Mouse (Mus musculus): ENCODE measurements around the gene Gramd1c.

Gramd1c gene

DNA sequence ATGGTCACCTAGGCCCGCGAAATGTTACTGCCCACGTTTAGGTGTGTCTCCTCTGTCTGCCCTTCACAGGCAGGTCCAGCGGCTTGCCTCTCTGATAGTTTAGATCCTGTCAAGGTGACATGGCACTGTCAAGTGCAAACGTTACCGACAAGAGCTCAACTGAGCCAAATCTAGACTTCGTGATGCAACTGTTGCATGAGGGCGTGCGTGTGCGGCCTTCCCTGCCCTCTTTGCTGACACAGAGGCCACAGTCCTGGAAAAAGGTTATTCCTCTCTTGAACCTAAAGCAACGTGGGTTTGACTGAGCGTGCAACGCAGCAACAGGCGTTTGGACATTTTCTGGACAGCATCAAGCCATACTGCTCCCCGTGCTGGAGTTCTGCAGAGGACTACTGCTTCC, 1.8 kb downstream of the Gramd1c start:
- no peak overlapping the region for H3K4me3 ChIP-seq (replicated peaks; ENCODE audit: low read length)

DNA sequence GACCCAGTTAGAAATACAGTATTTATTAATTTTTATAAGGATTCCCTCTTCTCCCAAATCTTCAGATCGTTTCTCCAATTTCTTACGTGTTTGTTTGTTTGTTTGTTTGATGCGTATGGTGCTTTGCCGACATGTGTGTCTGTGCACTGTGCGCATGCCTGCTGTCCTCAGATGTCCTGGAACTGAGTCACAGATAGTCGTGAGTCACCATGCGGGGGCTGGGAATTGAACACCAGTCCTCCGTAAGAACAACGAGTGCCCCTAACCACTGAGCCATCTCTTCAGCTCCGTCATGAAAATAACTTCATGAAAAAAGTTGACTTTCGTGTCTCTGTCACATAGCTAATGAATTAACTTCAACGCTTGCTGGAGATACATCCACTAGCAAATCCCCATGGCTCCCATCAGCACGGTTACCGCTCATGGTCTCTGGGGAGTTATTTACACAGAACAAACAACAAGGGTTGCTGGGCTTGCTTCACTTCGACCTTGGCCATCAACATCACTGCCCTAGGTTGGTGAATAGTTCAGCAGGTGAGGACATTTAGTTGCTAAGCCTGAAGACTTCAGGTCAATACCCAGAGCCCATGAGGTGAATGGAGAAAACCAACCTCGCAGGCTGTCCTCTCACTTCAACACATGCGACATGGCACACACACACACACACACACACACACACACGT, 2.4 kb downstream of the Gramd1c start:
- H3K4me1 ChIP-seq (replicated peaks; ENCODE audit: low read depth, low read length): 0 out of 2 replicates have a peak, but pooled peaks cover 10% of the 10 kb centered on the region
- peaks cover 29% of the 10 kb centered on the region for H3K27me3 ChIP-seq (ENCODE audit: insufficient read depth, low read length)
- H3K36me3 ChIP-seq (ENCODE audit: insufficient read depth, low read length): no peaks in the 10 kb centered on the region
- no peak overlapping the region for H3K4me3 ChIP-seq (replicated peaks; ENCODE audit: low read length)
- TF ChIP-seq NANOG (IDR thresholded peaks at IDR 0.05; ENCODE audit: borderline replicate concordance, low read length) (no peak), CTCF (conservative IDR thresholded peaks at IDR 0.05; ENCODE audit: low read length) (no peak), POU5F1 (IDR thresholded peaks at IDR 0.05; ENCODE audit: borderline replicate concordance, low read length) (no peak)
- H3K9me3 ChIP-seq (ENCODE audit: low read length): no peaks in the 10 kb centered on the region

More for the DNA sequence above, 1.8 kb downstream of the Gramd1c start:
- Histone ChIP-seq H3K4me1 (replicated peaks; ENCODE audit: low read depth, low read length) (0 out of 2 replicates have a peak, but pooled peaks cover 9% of the 10 kb centered on the region), H3K36me3 (ENCODE audit: insufficient read depth, low read length) (no peaks in the 10 kb centered on the region), H3K9me3 (ENCODE audit: low read length) (no peaks in the 10 kb centered on the region), H3K27me3 (ENCODE audit: insufficient read depth, low read length) (peaks cover 32% of the 10 kb centered on the region)
- no peak for TF ChIP-seq NANOG (IDR thresholded peaks at IDR 0.05; ENCODE audit: borderline replicate concordance, low read length)
- no peak for TF ChIP-seq CTCF (conservative IDR thresholded peaks at IDR 0.05; ENCODE audit: low read length)
- no peak for TF ChIP-seq POU5F1 (IDR thresholded peaks at IDR 0.05; ENCODE audit: borderline replicate concordance, low read length)

DNA sequence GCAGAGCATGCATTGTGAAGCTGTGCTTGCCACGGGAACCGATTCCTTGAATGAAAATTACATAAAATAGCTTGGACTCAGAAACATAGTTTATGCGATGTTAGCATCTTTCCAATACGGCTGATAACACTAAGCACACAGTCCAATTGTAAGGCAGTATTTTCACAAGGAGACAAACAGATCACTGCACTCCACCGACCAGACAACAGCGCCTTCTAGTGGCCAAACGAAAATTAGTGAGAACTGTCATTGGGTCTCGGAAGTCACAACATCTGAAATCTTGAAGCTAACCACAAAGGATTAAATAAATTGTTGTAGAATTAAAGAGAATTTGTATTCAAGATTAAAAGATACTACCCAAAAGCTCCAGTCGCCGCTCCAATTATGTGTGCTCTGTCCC, 4.4 kb downstream of the Gramd1c start:
- Histone ChIP-seq H3K4me3 (replicated peaks; ENCODE audit: low read length) (no peak overlapping the region), H3K4me1 (replicated peaks; ENCODE audit: low read depth, low read length) (0 out of 2 replicates have a peak, but pooled peaks cover 13% of the 10 kb centered on the region), H3K9me3 (ENCODE audit: low read length) (no peaks in the 10 kb centered on the region), H3K27me3 (ENCODE audit: insufficient read depth, low read length) (peaks cover 13% of the 10 kb centered on the region), H3K36me3 (ENCODE audit: insufficient read depth, low read length) (no peaks in the 10 kb centered on the region)
- TF ChIP-seq NANOG (IDR thresholded peaks at IDR 0.05; ENCODE audit: borderline replicate concordance, low read length) (no peak), CTCF (conservative IDR thresholded peaks at IDR 0.05; ENCODE audit: low read length) (peak; percentile 74)

DNA sequence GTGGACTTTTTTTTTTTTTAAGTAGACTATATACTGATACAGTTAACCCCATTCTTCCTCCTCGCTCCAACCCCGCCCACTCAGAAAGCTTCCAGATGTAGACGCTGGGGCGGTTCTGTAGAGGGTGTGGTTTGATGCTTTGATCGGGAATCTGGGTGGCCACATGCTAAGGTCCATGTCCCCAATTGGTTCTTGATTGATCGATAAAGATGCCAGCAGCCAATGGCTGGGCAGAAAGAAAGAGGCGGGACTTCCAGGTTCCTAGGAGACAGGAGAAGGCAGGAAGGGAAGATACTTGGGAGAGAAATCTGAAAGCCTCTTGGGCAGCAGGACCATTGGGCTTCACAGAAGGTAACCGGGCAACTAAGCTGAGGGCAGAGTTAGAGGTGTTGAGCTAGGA, 7.4 kb downstream of the Gramd1c start:
- no peaks in the 10 kb centered on the region for H3K36me3 ChIP-seq (ENCODE audit: insufficient read depth, low read length)
- H3K4me3 ChIP-seq (replicated peaks; ENCODE audit: low read length): peak overlapping the region; percentile 71
- 0 out of 2 replicates have a peak, but pooled peaks cover 7% of the 10 kb centered on the region for H3K4me1 ChIP-seq (replicated peaks; ENCODE audit: low read depth, low read length)
- no peaks in the 10 kb centered on the region for H3K27me3 ChIP-seq (ENCODE audit: insufficient read depth, low read length)
- no peak for TF ChIP-seq NANOG (IDR thresholded peaks at IDR 0.05; ENCODE audit: borderline replicate concordance, low read length)
- TF ChIP-seq CTCF (conservative IDR thresholded peaks at IDR 0.05; ENCODE audit: low read length): no peak
- TF ChIP-seq POU5F1 (IDR thresholded peaks at IDR 0.05; ENCODE audit: borderline replicate concordance, low read length): no peak
- no peaks in the 10 kb centered on the region for H3K9me3 ChIP-seq (ENCODE audit: low read length)

DNA sequence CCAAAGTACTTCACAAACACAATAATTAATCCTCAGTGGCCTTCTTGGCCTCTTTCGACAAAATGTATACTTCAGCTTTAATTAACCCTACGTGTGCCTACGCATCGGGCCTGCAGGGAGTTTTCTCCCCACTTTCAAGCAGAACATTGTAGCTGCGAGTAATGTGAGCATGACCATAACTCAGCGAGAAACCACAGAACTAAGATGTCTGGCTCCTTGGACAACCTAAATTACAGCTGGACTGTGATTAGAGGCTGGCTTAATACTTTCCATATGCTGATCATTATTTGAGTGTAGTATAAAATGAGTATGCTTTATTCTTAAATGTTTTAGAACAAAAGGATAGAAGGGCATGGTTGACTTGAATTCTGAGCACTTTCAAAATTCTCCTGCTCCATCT, 9.9 kb downstream of the Gramd1c start:
- Histone ChIP-seq H3K9me3 (ENCODE audit: low read length) (no peaks in the 10 kb centered on the region), H3K4me3 (replicated peaks; ENCODE audit: low read length) (no peak overlapping the region), H3K36me3 (ENCODE audit: insufficient read depth, low read length) (no peaks in the 10 kb centered on the region), H3K4me1 (replicated peaks; ENCODE audit: low read depth, low read length) (0 out of 2 replicates have a peak, but pooled peaks cover 7% of the 10 kb centered on the region), H3K27me3 (ENCODE audit: insufficient read depth, low read length) (no peaks in the 10 kb centered on the region)
- TF ChIP-seq POU5F1 (IDR thresholded peaks at IDR 0.05; ENCODE audit: borderline replicate concordance, low read length) (no peak), NANOG (IDR thresholded peaks at IDR 0.05; ENCODE audit: borderline replicate concordance, low read length) (no peak), CTCF (conservative IDR thresholded peaks at IDR 0.05; ENCODE audit: low read length) (no peak)

DNA sequence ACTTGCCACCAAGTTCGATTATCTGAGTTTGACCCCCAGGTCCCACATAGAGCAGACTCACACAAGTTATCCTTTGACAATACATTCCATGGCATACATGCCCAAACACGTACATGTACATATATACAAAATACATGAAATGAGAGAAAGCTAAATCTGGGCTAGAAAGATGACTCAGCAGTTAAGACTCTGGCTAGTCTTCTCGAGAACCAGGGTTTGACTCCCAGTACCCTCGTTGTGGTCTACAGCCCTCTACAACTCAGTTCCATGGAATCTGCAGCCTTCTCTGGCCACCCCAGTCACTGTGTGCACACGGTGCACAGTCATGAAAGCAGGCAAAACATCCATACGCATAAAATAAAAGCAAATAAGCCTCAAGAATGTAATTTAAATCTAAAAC, 10.8 kb downstream of the Gramd1c start:
- no peak overlapping the region for H3K4me3 ChIP-seq (replicated peaks; ENCODE audit: low read length)
- peaks cover 3% of the 10 kb centered on the region for H3K9me3 ChIP-seq (ENCODE audit: low read length)
- H3K36me3 ChIP-seq (ENCODE audit: insufficient read depth, low read length): no peaks in the 10 kb centered on the region
- no peak for TF ChIP-seq POU5F1 (IDR thresholded peaks at IDR 0.05; ENCODE audit: borderline replicate concordance, low read length)
- H3K27me3 ChIP-seq (ENCODE audit: insufficient read depth, low read length): no peaks in the 10 kb centered on the region
- 0 out of 2 replicates have a peak, but pooled peaks cover 7% of the 10 kb centered on the region for H3K4me1 ChIP-seq (replicated peaks; ENCODE audit: low read depth, low read length)

DNA sequence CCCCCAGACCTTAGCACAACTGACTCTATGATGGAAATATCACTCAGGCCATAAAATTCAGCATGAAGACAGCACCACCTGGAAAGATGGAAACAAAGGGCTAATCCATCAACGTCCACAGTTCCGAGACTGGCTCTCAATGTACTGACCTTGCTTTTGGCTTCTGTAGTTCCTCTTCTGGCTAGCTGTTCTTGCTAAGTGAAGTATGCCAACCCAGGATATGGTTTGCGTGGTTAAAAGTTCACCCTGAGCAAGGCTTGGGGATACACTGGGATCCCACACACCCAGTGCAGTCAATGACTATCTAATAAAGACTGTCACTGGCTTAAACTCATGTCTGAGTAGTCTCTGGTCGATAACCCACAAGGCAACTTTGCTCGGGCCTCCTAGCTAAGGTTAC, 13.0 kb downstream of the Gramd1c start:
- H3K36me3 ChIP-seq (ENCODE audit: insufficient read depth, low read length): no peaks in the 10 kb centered on the region
- peaks cover 18% of the 10 kb centered on the region for H3K9me3 ChIP-seq (ENCODE audit: low read length)
- no peak for TF ChIP-seq POU5F1 (IDR thresholded peaks at IDR 0.05; ENCODE audit: borderline replicate concordance, low read length)
- no peak for TF ChIP-seq CTCF (conservative IDR thresholded peaks at IDR 0.05; ENCODE audit: low read length)
- no peak for TF ChIP-seq NANOG (IDR thresholded peaks at IDR 0.05; ENCODE audit: borderline replicate concordance, low read length)
- H3K27me3 ChIP-seq (ENCODE audit: insufficient read depth, low read length): no peaks in the 10 kb centered on the region
- H3K4me1 ChIP-seq (replicated peaks; ENCODE audit: low read depth, low read length): no peaks in the 10 kb centered on the region
- no peak overlapping the region for H3K4me3 ChIP-seq (replicated peaks; ENCODE audit: low read length)

DNA sequence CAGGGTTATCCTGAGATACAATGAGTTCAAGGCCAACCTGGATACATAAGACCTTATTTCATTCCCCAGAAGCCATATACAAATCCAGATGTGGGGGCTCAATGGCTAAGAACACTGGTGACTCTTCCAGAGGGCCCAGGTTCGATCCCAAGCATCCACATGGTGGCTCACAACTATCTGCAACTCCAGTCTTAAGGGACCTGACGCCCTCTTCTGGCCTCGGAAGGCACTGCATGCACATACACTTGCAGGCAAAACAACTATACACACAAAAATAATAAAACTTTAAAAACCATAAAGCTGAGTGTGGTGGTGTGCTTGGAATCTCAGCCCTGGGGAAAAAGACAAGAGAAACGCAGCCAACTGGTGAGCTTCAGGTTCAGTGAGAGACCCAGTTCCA, 24.0 kb downstream of the Gramd1c start:
- H3K36me3 ChIP-seq (ENCODE audit: insufficient read depth, low read length): no peaks in the 10 kb centered on the region
- H3K9me3 ChIP-seq (ENCODE audit: low read length): peaks cover 43% of the 10 kb centered on the region
- H3K27me3 ChIP-seq (ENCODE audit: insufficient read depth, low read length): no peaks in the 10 kb centered on the region
- H3K4me1 ChIP-seq (replicated peaks; ENCODE audit: low read depth, low read length): no peaks in the 10 kb centered on the region
- H3K4me3 ChIP-seq (replicated peaks; ENCODE audit: low read length): no peak overlapping the region
- no peak for TF ChIP-seq CTCF (conservative IDR thresholded peaks at IDR 0.05; ENCODE audit: low read length)
- no peak for TF ChIP-seq POU5F1 (IDR thresholded peaks at IDR 0.05; ENCODE audit: borderline replicate concordance, low read length)
- TF ChIP-seq NANOG (IDR thresholded peaks at IDR 0.05; ENCODE audit: borderline replicate concordance, low read length): no peak

DNA sequence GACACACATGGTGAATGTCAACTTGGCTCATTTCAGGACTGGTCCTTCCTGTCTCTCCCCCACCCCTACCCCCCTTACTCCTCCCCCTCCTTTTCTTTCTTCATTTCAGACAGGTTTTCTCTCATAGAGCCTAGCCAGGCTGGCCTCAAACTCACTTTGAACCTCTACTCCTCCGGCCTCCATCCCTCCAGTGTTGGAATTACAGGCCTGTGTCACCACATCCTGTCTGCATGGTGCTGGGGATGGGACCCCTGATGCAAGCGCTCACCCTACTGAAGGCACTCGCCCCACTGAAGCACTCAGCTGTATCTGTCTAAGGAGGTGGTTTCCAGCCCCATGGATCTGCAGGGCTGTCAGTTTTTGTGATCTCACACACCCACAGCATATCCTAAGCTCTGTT, 27.9 kb downstream of the Gramd1c start:
- Histone ChIP-seq H3K9me3 (ENCODE audit: low read length) (peaks cover 41% of the 10 kb centered on the region), H3K4me3 (replicated peaks; ENCODE audit: low read length) (no peak overlapping the region), H3K36me3 (ENCODE audit: insufficient read depth, low read length) (no peaks in the 10 kb centered on the region), H3K4me1 (replicated peaks; ENCODE audit: low read depth, low read length) (no peaks in the 10 kb centered on the region), H3K27me3 (ENCODE audit: insufficient read depth, low read length) (no peaks in the 10 kb centered on the region)
- TF ChIP-seq POU5F1 (IDR thresholded peaks at IDR 0.05; ENCODE audit: borderline replicate concordance, low read length) (no peak), CTCF (conservative IDR thresholded peaks at IDR 0.05; ENCODE audit: low read length) (no peak), NANOG (IDR thresholded peaks at IDR 0.05; ENCODE audit: borderline replicate concordance, low read length) (no peak)

Data from E14TG2a.4 (cell line).